Mouse (Mus musculus): ENCODE measurements at regions not wholly inside any gene's neighbourhood (a gene's known extent, or its start where the extent isn't known, plus 50 kb on each side); places are given as distances from the start of the nearest gene placed in this dataset.
"Not testable (repeated sequence)": the region's sequence is repeated elsewhere in the genome, so short reads cannot be mapped to it uniquely, and the experiment has no call there.

DNA sequence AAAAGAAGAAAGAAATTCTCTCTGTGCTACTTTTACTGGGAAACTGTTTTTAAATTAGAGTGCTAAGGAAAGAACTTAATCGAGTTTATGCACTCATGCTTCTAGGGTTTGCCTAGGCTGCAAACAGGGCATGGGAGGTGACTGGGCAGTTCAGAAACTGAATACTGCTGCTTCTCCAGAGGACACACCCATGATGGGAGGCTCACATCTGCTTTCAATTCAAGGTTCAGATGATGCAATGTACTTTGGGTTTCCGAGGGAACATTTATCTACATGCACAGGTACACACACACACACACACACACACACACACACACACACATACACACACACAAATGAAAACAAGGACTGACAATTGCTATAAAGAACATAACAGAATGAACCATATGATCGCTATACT, 417.4 kb downstream of the Htr7 start:
- no peak for DNase-seq

DNA sequence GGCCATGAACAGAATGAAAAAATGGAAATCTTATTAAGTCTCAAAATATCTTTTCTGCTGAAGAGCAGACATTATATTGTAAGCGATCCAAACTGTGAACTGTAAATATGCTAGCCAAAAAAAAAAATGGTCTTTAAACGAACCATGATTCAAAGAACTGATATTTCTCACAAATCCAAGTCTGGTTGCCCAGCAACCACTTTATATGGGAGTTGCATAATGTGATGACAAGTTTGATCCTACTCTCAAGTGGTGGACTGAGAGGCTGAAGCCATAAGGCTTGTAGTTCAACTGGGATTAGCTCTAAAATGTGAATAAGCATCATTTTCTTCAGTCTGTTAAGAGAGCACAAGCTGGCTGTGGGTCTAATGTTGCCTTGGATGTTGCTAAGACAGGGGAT, 435.5 kb downstream of the Htr7 start:
- DNase-seq = no peak

DNA sequence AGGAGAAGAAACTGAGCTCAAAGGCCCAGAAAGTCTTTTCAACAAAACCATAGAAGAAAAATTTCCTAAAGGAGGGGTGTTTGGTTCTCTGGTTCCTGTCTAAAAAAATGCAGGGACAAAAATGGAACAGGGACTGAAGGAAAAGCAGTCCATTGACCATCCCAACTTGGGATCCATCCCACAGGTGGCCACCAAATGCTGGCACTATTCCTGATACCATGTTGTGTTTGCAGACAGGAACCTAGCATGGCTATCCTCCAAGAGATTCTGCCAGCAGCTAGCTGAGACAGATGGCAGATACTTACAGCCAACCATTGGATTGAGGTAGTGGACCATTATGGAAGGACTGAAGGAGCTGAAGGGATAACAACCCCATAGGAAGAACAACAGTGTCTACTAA, 461.9 kb downstream of the Htr7 start:
- DNase-seq = peak; percentile 66 to 76

DNA sequence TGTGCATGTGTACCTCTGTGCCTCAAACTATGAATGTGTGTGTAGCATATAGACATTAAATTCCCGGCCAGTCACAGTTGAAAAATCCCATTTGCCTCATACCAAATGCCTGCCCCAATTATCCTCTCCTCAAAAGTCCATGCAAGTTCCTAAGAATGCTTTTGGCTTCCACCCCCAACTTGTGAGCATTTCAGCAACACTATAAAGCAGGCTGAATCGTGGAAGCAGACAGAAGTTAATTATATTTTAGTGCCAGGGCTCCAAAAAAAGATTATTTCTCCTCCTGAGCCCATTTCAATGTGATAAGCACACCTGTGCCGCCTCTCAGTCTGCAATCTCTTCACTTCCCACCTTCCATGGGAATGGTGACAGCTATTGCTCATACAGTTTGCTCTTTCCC, 481.3 kb downstream of the Htr7 start:
- no peak for DNase-seq

DNA sequence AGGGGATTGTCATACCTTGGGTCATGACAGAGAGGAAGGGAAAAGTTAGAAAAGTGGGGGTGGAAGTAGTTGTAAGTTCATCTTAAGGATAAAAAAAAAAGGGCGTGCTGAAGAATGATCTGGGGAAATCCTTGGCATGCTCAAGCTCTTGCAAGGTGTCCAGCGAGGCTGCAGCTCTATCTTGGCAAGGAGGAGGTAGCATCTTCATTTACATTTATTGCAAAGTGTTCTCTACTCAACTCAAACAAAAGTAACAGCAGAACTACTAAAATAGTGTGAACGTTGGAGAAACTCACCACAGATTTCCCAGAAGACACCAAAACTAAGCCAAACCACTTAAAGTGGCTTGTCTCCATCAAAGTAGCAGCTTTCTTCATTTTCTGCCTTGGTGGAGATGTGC, 507.9 kb downstream of the Htr7 start:
- DNase-seq = no peak

DNA sequence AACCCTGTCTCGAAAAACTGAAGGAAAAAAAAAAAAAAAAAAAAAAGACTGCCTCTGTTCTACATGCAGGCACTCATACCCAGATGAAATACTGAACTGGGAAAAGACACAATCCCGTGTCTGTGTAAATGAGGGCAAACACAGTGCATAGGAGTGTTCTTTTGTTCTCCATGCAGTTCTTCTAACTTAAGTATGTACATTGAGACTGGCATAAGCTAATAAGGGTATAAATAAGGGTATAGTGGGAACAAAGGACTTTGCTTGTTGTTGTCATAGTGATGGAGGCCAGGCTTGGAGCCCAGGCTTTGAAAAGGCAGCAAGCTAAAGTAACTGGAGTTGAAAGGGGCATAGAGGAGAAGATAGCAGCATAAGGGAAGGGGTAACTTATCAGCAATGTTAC, 520.5 kb downstream of the Htr7 start:
- no peak for DNase-seq

DNA sequence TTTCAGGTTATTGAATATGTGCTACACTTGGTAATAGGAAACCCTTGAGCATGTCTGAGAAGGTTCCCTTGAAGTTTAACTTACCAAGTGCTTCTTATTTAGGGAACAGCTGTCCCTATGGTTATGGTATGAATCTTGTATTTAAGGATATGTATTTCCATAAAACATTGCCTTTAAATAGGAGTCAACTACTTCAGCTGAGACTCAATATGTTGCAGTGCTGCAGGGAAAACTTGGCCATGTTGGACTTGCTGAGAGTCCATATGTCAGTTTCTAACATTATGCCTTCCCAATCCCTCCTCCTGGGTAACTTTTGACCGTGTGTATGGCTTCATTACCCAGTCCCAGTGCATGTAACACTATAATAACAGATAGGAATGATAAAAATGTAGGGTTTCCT, 528.0 kb downstream of the Htr7 start:
- DNase-seq = peak in 1 of 2 experiments; percentile 1

DNA sequence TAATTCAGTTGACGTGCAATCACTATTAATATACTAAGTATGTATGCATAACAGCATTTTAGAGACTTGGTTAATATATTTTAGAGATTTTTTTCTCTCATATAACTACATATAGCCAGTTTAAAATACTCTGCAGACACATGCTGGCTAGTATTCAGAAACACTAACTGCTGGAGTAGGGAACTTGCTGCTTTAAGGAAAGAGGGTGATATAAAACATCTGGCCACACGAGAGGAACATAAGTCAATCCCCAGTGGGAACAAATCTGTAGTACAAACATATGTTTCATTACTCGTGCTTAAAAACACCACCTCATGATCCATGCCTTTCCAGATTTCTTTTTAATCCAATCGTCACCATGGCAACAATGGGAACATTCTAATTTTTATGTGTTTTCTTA, 563.6 kb downstream of the Htr7 start:
- no peak for DNase-seq

DNA sequence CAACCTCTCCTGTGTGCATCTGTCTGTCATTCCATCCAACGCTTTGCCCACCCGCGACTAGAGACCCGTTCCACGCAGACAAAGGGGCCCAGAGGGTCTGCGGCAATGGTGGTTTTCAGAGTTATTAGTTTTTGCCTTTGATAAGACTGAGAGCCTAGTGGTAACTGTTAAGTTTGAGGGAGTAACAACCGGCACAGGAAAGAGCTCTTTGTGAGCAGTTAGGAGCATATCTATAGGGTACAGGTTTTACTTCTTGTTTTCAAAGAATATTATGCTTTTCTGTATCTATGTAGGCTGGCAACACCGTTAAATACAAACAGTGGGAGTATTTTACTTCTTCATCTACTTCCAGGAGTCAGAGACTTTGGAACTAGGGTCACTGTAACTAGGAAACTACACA, 566.0 kb downstream of the Htr7 start:
- DNase-seq = no peak

DNA sequence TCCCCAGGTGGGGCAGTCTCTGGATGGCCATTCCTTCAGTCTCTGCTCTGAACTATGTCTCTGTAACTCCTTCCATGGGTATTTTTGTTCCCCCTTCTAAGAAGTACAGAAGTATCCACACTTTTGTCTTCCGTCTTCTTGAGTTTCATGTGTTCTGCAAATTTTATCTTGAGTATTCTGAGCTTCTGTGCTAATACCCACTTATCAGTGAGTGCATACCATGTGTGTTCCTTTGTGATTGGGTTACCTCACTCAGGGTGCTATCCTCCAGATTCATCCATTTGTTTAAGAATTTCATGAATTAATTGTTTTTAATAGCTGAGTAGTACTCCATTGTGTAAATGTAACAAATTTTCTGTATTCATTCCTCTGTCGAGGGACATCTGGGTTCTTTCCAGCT, 563.5 kb downstream of the Kif20b start:
- DNase-seq = not testable (repeated sequence)

DNA sequence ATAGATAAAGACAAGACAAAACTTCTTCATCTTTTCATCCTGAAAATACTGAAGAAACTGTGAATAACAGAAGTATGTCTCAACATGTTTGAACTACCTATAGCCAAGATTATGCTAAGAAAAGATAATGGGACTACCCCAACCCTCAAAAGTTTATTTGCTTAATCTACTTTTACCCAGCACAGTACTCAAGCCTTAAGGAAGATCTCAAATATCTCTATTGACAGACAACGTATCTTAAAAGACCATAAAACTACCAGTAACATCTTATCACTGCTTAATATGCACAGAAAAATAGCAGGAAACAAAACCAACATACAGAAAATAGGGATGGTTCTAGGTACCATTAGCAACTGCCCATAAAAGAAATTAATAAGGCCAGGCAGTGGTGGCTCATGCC, 560.3 kb downstream of the Kif20b start:
- no peak for DNase-seq

DNA sequence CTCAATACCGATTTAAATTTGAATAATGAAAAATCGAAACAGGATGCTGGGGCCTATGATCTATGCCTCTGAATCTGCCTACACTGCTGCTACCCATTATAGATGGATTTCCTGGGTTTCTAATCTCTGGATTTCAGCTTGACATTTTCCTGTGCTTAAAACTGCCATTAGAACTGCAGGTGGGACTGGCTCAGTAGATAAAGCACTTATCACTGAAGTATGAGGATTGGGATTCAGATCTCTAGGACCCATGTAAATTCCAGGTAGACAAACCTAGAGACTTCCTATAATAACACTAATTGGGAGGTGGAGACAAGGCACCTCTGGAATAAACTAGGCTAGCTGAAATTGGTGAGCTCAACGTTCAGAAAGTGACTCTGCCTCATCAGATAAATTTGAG, 531.8 kb downstream of the Kif20b start:
- no peak for DNase-seq

DNA sequence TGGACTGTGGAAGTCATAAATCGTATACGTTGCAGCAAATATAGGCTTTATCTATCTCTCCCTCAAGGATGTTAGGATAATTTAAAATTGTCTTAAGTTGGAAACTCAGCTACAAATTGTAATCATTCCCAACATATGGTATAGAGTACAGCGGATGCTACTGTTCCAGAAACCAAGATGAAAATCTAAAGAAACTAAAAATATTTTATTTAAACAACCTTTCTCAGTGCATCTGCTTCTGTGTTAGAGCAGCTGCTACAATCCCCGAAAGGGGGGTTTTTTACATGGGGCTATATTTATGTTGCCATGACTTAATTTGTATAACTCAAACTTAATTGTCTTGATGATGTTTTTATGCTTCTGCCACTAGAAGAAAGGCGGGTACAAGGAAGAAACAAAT, 520.3 kb downstream of the Kif20b start:
- DNase-seq = no peak

DNA sequence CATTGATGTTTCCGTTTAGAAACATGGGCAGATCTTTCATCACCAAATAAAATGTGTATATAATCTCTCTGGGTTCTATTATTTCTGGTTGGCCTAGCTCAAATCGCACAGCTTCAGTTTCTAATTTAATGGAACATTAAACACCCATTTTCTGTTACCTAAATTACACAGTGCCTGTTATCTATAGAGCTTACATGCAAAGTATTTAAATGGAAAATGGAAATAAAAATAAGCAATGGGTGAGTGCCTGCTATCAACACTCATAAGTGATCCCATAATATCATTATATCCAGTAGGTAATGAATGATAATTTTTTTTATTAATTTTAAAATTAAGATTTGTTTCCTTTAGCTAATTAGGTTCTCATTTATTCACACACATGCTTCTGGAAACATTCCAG, 515.9 kb downstream of the Kif20b start:
- DNase-seq = no peak
